Mouse (Mus musculus): ENCODE data around the gene Gnaq. TPM values are rescaled to one million over a fixed set of nuclear protein-coding genes. Genes with fewer than 3 reads are reported as not detected.

Gene Gnaq
- polyA plus RNA-seq, 1 experiment, result 54.4 TPM

DNA sequence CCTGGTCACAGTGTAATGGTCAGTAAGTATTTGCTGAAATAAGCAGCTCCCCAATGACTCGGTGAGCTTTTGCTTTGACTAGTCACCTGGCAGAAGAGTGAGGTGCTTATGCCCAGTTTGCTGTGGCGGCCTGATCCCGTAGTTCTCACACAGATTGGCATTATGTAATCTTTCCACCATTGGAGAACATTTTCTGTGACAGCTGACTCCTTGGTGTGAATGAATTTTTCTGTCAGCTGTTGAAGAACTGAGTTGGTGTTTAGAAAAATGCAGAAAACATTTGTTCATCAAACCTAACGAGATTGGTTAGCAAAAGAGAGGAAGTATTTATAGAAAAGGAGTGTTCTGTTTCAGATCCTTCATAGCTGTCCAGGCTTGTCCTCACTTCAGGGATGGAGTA, 34.6 kb downstream of the Gnaq start:
- no peak overlapping the region for H3K4me3 ChIP-seq (ENCODE audit: insufficient read depth, low read length)
- H3K27ac ChIP-seq (ENCODE audit: insufficient read depth, low read length), result peak overlapping the region; percentile 13
- TF ChIP-seq POLR2A (IDR thresholded peaks at IDR 0.05; ENCODE audit: low read depth, low read length), result no peak
- TF ChIP-seq CTCF (IDR thresholded peaks at IDR 0.05; ENCODE audit: borderline replicate concordance, insufficient read depth, low read length), result no peak
- peaks cover 17% of the 10 kb centered on the region for H3K4me1 ChIP-seq (ENCODE audit: control insufficient read depth, insufficient read depth, low read length)

DNA sequence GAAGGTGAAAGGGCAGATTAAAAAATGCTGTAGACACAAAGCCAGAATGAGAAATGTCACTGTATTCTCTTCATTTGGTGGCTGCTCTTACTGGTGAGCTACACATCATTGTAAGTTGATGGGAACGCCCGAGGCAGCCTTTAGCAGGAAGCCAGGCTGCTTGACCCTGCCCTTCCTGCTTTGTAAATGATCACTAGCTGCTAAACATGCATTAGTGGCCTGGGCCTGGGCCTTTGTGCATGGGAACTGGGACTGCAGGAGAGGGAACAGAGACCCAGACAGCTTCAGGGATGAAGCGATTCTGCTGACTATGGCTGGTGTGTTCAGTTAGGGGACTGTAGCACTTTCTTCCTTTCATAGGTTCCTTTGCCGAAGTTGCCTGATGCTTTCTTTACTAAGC, 35.6 kb downstream of the Gnaq start:
- Histone ChIP-seq H3K4me3 (ENCODE audit: insufficient read depth, low read length) (no peak overlapping the region), H3K27ac (ENCODE audit: insufficient read depth, low read length) (peak overlapping the region; percentile 1), H3K4me1 (ENCODE audit: control insufficient read depth, insufficient read depth, low read length) (peaks cover 17% of the 10 kb centered on the region)
- TF ChIP-seq POLR2A (IDR thresholded peaks at IDR 0.05; ENCODE audit: low read depth, low read length) (no peak), CTCF (IDR thresholded peaks at IDR 0.05; ENCODE audit: borderline replicate concordance, insufficient read depth, low read length) (no peak)

DNA sequence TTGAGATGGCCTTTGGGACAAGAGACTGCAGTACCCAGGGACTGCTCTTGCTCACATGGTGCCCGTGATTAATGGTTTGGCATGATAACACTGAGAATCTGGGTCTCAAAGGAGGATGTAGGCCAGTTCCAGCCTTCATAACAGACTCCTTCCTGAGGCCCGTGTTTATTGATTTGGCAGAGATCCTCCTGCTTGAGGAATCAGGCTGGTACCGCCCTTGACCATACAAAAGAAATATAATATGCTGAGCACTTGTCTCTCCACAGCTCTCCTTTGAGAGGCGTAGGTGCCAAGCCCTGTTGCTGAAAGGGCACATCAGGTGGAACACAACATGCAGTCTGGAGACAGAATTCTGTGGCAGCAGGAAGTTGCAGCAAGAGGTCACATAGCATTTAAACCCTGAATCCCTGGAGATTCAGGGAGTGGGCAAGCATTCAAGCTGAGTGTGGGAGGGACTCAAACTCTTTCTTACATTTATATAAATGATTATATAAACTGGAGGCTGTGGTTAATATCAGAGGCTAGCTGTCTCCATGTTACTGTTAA, 36.1 kb downstream of the Gnaq start:
- H3K4me1 ChIP-seq (ENCODE audit: control insufficient read depth, insufficient read depth, low read length), result peaks cover 17% of the 10 kb centered on the region
- TF ChIP-seq CTCF (IDR thresholded peaks at IDR 0.05; ENCODE audit: borderline replicate concordance, insufficient read depth, low read length) (no peak), POLR2A (IDR thresholded peaks at IDR 0.05; ENCODE audit: low read depth, low read length) (no peak)
- peak overlapping the region; percentile 1 for H3K27ac ChIP-seq (ENCODE audit: insufficient read depth, low read length)
- no peak overlapping the region for H3K4me3 ChIP-seq (ENCODE audit: insufficient read depth, low read length)

DNA sequence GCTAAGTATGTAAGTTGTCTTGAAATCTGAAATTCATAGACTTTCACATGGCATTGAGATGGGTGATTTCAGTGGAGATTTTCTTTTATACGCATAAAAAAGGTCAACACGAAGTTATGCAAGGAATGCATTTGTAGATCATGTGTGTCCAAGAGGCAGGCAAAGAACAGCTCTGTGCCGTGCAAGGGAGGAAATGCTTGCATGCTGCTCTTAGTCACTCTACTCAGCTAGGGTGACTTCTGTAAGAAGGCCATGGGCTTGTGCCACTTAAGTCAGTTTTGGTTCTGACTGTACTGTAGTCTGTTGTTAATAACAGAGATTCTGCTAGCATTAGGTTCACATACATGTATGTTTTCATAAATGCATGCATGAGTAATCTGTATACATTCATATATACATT, 38.1 kb downstream of the Gnaq start:
- H3K4me3 ChIP-seq (ENCODE audit: insufficient read depth, low read length), result no peak overlapping the region
- no peak for TF ChIP-seq POLR2A (IDR thresholded peaks at IDR 0.05; ENCODE audit: low read depth, low read length)
- 0 out of 2 replicates have a peak overlapping the region, but pooled peaks have one; percentile 27 for H3K27ac ChIP-seq (ENCODE audit: insufficient read depth, low read length)
- H3K4me1 ChIP-seq (ENCODE audit: control insufficient read depth, insufficient read depth, low read length), result peaks cover 17% of the 10 kb centered on the region

DNA sequence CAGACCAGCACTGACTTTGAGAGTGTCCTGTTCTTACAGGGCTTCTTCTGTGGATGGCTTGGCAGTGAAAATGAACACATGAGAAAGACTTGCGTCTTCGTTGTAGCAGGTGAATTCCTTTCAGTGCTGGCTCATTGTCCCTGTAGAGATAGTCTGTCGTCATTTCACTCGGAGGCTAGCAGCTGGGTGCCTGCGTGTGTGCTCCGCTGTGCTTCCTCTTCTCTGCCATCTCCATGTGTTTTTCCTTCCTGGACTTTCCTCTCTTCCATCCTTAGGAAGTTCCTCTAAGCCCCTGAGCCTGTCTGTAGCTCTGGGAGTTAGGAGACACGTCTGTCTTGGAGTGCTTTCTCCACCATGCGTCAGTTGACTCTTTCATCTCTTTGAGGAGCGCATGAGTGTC, 41.1 kb downstream of the Gnaq start:
- Histone ChIP-seq H3K27ac (ENCODE audit: insufficient read depth, low read length) (no peak overlapping the region), H3K4me3 (ENCODE audit: insufficient read depth, low read length) (no peak overlapping the region), H3K4me1 (ENCODE audit: control insufficient read depth, insufficient read depth, low read length) (peaks cover 8% of the 10 kb centered on the region)
- TF ChIP-seq CTCF (IDR thresholded peaks at IDR 0.05; ENCODE audit: borderline replicate concordance, insufficient read depth, low read length) (no peak), POLR2A (IDR thresholded peaks at IDR 0.05; ENCODE audit: low read depth, low read length) (no peak)

DNA sequence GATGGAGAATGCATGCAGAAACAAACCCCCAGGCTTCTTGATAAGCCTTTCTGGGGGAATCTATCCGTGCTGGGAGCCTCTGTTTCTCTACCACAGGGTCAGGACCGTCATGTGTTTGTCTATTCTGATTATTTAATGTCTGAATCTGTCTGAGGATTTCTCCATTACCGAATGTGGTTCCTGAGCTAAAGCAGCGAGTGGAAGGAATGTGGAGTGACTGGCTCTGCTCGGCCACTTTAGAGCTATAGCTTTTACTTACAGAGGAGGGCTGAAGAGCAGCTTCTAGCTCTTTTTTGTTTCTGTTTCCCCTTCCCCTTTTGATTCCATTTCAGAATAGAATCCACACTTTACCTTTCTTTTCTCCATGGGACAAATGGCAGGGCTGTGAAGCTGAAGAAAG, 43.8 kb downstream of the Gnaq start:
- TF ChIP-seq CTCF (IDR thresholded peaks at IDR 0.05; ENCODE audit: borderline replicate concordance, insufficient read depth, low read length), result no peak
- TF ChIP-seq POLR2A (IDR thresholded peaks at IDR 0.05; ENCODE audit: low read depth, low read length), result no peak
- Histone ChIP-seq H3K4me3 (ENCODE audit: insufficient read depth, low read length) (no peak overlapping the region), H3K27ac (ENCODE audit: insufficient read depth, low read length) (peak overlapping the region; percentile 25; the same call in 1 of the 2 replicates), H3K4me1 (ENCODE audit: control insufficient read depth, insufficient read depth, low read length) (no peaks in the 10 kb centered on the region; the same call in 1 of the 2 replicates)

DNA sequence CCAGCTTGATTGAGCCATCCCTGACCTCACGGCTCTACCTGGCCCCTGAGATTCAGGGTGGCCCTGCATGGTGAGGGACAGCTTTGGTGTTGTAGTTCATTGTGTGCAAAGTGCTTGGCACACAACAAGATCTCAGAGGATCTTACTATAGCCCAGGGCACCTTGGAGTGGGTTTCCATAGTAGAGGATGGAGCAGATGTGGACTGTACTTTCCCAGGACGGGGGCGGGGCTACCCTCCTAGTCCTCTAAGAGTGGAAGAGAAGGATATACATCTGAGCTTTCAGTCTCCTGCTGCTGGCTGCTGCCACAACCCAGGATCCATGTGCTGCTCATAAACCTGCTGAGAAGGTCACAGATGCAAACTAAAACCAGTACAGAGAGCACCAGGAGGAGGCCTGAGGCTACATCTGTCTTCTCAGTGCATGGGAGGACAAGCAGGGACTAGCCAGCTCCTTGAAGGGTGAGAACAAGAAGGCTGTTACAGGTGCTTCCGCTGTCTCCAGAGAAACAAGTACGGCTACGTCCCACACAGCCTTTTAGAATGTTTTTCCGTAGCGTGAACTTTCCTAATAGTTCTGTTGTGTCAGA, 44.6 kb downstream of the Gnaq start:
- H3K27ac ChIP-seq (ENCODE audit: insufficient read depth, low read length), result no peak overlapping the region
- peaks cover 3% of the 10 kb centered on the region for H3K4me1 ChIP-seq (ENCODE audit: control insufficient read depth, insufficient read depth, low read length)
- TF ChIP-seq POLR2A (IDR thresholded peaks at IDR 0.05; ENCODE audit: low read depth, low read length), result no peak
- no peak for TF ChIP-seq CTCF (IDR thresholded peaks at IDR 0.05; ENCODE audit: borderline replicate concordance, insufficient read depth, low read length)
- H3K4me3 ChIP-seq (ENCODE audit: insufficient read depth, low read length), result no peak overlapping the region

DNA sequence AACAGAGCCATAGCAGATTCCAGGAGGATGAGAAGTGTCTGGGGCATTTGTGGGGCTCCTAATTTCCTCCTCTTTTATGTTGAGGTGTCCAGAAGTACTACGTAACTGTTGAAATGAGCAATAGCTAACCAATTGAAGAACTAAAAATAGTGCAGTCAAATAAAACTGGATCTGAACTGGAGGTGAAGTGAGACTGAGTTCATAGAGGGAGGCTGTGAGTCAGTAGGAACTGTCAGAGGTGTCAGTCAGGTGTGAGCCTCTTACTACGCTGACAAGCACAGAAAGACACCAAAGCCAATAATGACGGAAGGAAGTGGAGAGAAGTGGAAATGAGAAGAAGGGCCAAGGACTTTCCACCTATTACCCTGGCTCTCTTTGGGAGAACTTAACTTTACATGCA, 48.6 kb downstream of the Gnaq start:
- TF ChIP-seq POLR2A (IDR thresholded peaks at IDR 0.05; ENCODE audit: low read depth, low read length), result no peak
- TF ChIP-seq CTCF (IDR thresholded peaks at IDR 0.05; ENCODE audit: borderline replicate concordance, insufficient read depth, low read length), result no peak
- Histone ChIP-seq H3K4me1 (ENCODE audit: control insufficient read depth, insufficient read depth, low read length) (peaks cover 3% of the 10 kb centered on the region), H3K27ac (ENCODE audit: insufficient read depth, low read length) (no peak overlapping the region), H3K4me3 (ENCODE audit: insufficient read depth, low read length) (no peak overlapping the region)

DNA sequence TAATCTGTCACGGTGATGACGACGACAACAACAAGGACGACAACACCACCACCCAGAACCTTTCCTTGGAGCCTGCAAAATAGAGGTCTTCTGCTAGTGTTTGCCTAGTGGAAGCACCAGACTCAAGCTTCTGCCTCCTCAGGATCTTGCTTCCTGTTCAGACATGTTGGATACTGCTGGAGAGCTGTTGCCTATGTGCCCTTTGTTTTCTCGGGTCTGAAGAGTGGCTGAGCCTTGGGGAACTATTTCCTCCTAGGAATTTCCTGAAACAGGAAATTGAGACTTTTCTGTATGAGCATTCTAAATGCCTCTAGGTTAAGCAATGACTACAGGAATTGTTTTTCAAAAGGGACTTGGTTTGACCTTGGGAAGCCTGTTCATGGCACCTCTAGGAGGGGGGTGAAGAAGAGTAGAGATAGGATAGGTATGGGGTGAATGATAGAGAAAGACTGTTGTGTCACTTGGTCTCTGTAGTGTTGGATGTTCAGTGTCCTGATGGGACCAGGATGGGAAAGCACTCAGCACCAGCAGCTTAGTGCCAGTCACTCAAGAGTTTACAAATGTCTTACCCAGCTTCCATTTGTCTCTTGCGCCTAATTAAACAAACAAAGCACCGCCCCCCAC, 49.3 kb downstream of the Gnaq start:
- no peak overlapping the region for H3K4me3 ChIP-seq (ENCODE audit: insufficient read depth, low read length)
- TF ChIP-seq CTCF (IDR thresholded peaks at IDR 0.05; ENCODE audit: borderline replicate concordance, insufficient read depth, low read length), result no peak
- TF ChIP-seq POLR2A (IDR thresholded peaks at IDR 0.05; ENCODE audit: low read depth, low read length), result no peak
- H3K27ac ChIP-seq (ENCODE audit: insufficient read depth, low read length), result no peak overlapping the region
- H3K4me1 ChIP-seq (ENCODE audit: control insufficient read depth, insufficient read depth, low read length), result peaks cover 3% of the 10 kb centered on the region; the same call in 1 of the 2 replicates

DNA sequence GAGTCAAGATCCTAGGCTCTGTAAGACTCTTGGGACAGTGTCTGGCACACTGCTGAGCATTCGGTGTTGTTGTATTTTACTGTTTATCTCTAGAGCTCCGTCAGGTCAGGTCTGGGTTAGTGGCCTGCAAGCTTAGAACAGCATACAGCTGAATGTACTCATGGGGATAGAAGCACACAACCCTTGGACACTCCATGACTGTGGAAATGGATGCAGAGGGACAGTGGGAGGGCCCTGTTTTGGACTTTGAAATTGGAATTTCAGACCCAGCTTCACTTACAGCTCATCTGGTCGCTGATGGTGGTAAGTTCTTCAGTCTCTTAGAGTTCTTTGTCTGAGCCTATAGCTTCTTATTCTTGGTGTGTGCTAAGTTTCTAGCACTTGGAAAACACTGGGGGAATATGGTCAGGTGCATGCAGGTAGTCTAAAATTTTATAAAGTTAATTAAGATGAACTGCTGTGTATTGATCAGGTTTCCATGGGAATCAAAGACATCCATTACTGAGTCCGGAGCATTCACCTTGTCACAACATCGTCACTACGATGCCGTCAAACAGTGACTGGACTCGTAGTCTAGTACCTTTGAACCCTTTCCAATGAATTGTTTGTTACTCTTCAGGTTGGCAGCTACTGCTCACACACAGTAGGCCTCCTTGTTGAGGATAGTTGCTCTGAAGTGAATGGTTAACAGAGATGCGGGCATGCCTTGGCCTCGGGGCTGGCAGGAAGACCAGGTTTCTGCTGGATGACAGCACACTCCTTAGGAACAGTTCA, 51.1 kb downstream of the Gnaq start:
- H3K4me1 ChIP-seq (ENCODE audit: control insufficient read depth, insufficient read depth, low read length), result peaks cover 6% of the 10 kb centered on the region
- H3K27ac ChIP-seq (ENCODE audit: insufficient read depth, low read length), result no peak overlapping the region
- H3K4me3 ChIP-seq (ENCODE audit: insufficient read depth, low read length), result no peak overlapping the region
- TF ChIP-seq CTCF (IDR thresholded peaks at IDR 0.05; ENCODE audit: borderline replicate concordance, insufficient read depth, low read length) (no peak), POLR2A (IDR thresholded peaks at IDR 0.05; ENCODE audit: low read depth, low read length) (no peak)

Data from embryonic fibroblast, embryonic 13.5 days (primary cell).